Mouse (Mus musculus) cerebellum, postnatal 4 days (tissue): ENCODE measurements around the gene Glod4.
"Not testable (repeated sequence)": the region's sequence is repeated elsewhere in the genome, so short reads cannot be mapped to it uniquely, and the experiment has no call there.

Experiments used
- DNase-seq, 2 experiments: peaks; one replicate each; pipeline ENCODE4 v3.0.0; 2022; ENCODE audit warnings: low spot score in 2 of 2, mixed read lengths in 1 of 2

Glod4 gene

GRCm38 (mm10) chr11:76257386-76257785 lies 13.9 kb upstream of the Glod4 start:
- DNase-seq: no peak

- DNase-seq: no peak
These were observed 12.6 kb upstream of the Glod4 start for GRCm38 (mm10) chr11:76256129-76256528.

DNA sequence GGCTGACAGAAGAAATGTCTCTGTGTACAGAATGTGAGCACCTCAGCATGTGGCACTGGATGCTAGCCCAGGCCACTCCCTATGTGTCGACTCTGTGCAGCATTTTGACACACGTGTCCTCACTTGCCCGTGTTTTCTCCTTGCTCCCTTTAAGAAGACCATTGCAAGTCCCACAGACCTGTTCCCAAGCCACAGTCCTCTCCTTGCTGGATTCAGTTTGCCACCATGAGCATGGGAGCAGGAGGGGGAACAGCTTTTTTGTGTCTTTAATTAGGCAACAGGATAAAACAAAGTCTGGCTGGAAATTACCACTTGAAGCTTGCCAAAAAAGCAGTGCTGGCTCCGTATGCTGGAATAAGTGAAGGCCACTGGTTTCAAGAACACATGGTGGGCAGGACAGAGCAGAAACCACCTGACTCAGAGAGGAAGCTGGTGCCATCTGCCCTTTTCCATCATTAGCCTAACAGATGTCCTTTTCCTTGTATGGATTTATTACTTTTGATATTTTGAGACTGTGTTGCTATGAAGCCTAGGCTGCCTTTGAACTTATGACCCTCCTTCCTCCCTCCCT lies 12.0 kb upstream of the Glod4 start:
- peak in 1 of 2 experiments; percentile 34 for DNase-seq

- DNase-seq: no peak
These were observed 10.4 kb upstream of the Glod4 start for GRCm38 (mm10) chr11:76253918-76254264.

DNA sequence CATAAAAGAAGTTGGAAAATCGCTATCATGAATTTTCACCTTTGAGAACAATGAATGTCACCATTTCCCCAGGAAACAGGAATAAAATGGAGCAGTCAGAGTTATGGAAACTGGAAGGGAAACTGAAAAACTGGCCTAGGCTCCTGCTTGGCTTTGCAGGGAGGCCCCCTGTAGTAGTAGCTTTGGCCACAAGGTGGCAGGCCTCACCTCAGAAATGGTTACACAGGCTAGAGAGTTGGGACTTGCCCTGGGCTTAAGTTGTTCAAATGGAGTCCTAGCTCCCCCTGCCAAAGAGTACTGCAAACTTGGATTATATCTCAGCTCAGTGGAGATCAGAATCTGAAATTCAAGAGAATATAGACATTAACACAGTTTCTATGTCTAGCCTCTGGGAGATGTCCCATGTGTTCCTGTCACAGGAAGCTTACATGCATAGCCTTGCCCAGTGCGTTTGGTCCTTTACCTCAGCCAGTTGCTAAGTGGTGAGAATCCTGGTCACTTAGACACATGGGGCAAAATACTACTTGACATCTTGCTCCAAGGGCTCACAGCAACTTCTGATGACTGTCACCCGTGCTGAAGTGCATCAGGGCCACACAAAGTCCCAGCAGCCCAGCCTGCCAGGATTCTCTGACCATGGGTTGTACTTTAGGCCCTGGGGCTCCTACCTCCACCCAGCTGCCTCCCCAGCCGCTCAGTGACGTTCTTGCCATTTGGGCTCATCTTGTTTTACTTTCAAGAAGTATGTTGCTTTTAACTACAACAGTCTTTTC lies 9.8 kb upstream of the Glod4 start:
- peak; percentile 92 to 93 for DNase-seq

DNA sequence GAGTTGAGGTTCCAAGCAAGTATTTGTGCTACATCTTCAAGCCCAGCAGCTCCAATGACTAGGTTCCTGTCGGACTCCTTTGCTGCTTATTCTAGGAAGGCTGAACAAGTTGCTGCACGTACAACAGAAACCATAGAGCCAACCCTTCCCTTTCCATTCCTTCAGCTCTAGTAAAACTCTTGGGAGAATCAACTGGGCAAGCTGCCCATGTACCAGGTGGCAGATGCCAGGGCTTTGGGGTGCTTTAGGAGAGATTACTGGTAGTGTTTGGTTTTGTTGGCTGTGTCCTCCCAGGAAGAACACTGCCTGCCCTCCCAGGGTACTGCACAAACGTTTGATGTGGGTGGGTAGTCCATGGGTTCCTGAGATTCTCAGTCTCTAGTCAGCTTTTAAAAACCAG lies 8.5 kb upstream of the Glod4 start:
- DNase-seq: peak in 1 of 2 experiments; percentile 48

GRCm38 (mm10) chr11:76247239-76247638 lies 3.7 kb upstream of the Glod4 start:
- no peak for DNase-seq

DNA sequence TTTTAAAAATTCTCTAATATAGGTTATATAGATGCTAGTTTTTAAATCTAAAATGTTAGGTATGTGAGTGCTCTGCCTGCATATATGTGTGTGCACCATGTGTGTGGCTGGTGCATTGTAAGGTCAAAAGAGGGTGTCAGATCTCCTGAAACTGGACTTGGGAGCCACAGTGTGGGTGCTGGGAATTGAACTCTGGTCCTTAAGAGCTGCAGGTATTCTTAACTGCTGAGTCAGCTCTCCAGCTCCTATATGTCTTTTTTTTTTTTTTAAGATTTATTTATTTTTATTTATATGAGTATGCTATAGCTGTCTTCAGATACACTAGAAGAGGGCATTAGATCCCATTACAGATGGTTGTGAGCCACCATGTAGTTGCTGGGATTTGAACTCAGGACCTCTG lies 2.9 kb upstream of the Glod4 start:
- DNase-seq: no peak

GRCm38 (mm10) chr11:76243811-76244546 lies 454 bp upstream of the Glod4 start:
- DNase-seq: no peak

DNA sequence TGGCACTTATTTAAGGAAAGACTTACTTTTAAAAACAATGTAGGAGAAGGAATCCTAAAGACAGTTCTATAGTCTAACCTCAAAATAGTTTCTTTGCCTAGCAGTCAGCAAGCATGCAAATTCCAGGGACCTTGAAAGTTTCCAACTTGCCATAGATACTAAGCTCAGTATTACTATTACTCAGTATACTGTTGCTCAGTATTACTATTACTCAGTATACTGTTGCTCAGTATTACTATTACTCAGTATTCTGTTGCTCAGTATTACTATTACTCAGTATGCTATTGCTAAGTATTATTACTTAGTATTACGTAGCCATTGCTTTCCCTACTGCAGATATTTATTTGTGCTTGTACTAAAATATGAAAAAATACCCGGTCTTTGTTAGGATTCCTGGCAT lies 3.8 kb downstream of the Glod4 start:
- no peak for DNase-seq

DNA sequence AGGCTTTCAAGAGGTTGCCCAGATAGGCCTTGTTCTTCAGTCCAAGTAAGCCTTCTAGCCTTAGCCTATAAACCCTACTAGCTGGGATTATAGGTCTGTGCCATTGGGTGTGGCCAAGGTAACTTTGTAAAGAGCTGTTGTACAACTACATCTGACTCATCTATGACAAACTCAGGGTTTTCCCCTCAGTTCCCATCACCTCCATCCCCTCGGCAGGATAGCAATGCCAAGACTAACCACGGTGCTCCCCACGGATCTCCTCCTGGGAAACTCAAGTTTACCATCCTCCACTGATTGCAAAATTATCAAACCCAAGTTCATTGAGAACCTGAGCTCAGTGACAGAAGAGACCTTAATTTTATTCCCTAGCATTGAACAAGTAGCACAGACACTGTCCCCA lies 7.4 kb downstream of the Glod4 start:
- DNase-seq: no peak

DNA sequence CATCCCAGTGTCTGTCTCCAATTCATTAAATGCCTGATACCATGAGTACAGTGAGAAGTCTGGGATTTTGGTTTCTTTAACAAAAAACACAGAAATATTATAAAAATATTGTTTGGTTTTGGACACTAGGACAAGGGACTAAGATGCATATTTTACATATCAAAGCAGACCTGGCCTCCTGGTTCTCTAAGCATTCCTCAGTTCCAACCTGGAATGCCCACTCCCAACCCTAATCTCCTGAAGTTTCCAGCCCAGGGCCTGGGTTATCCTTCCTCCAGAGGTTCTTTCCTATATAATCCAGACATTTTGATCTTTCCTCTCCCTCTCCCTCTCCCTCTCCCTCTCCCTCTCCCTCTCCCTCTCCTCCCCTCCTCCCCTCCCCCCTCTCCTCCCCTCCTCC lies 18.5 kb downstream of the Glod4 start:
- DNase-seq: no peak

DNA sequence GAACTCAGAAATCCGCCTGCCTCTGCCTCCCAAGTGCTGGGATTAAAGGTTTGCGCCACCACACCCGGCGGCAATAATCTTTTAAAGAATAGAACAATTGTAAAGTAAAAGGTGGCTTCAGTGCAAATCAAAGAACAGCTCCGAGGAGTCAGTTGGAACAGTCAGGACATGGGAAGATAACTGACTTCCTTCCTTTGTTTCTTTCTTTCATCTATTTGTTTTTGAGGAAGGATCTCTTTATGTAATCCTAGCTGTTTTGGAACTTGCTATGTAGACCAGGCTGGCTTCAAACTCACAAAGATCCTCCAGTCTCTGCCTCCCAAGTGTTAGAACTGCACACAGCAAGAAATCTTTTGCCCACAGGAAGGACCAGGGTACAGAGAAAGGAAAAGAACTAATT lies 18.9 kb downstream of the Glod4 start:
- DNase-seq: no peak

DNA sequence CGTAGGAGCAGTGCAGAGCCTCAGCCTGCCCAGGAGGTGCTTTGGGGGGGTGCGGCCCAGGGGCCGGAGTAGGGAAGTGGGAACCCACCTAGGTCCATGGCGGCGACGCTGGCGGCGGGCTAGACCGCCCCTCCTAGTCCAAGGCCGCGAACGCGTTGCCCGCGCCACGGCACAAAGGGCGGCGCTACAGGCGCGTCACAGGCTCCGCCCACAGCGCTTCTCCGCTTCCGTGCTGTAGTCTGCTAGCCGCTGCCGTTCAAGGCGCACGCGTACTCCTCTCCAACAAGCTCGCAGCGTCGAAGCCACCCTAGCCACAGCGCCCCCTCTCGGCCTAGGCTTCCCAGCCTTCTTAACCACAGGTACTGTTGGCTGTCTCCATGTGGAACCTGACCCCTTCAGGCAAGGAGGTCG lies 26.1 kb downstream of the Glod4 start, which contains the start of the genes Dbil5 and Gemin4:
Dbil5 (plus strand) TSS at position 219 of the 411 bp plus-strand sequence.
Gemin4 (minus strand) TSS at position 275 of the 411 bp plus-strand sequence.
- peak; percentile 89 to 95 for DNase-seq

GRCm38 (mm10) chr11:76216681-76217389 lies 26.7 kb downstream of the Glod4 start:
- DNase-seq: no peak

- no peak for DNase-seq
These were observed 27.4 kb downstream of the Glod4 start for GRCm38 (mm10) chr11:76216049-76216540.

DNA sequence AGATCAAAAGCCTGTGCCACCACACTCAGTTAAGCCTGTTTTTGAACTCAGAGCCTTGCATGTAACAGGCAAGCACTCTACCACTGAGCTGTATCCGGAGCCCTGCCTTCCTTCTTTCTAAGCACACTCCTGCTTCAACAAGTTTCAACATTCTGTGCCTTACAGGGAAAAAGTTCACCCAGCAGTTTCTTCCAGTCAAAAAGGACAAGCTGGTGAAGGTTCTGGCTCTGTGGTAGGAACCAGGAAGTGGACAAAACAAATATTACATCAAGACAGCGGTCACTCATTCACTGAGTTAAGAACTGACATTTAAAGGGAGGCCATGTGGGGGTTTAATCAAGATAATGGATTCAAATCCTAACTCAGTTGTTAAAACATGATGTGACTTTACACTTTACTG lies 28.5 kb downstream of the Glod4 start:
- no peak for DNase-seq

DNA sequence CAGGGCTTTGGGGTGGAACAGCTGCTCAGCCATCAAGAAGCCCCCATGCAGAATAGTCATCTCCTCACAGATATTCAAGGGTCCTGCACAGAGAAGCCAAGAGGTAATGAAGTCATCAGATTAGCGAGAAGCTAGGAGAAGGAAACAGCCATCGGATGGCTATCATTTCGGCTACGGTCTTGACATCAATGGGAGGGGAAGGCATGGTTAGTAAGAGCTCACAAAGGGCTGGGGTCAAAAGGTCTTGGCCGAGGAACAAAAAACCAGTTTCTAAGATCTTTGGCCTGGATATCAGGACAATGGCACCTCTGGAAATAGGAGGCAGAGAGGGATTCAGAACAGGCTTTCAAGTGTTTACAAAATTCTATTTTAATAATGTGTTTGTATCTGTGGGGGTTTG lies 29.7 kb downstream of the Glod4 start:
- DNase-seq: no peak

DNA sequence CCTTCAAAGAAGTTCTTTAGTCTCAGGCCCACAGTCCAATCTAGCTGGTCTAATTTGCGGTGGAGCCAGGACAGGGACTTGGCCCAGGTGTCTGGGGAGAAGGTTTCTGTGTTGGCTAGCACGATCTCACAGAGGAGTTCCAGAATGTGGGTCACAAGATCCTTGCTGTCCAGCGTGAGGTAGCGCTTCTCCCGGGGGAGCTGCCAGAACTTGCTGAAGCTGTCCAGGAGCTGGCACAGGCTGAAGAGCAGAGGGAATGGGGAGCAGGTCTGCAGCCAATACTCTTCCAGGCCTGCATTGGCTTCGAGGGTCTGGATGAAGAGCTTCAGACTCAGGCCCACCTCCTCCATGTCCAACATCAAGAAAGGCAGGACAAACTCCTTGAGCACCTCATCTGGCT lies 31.9 kb downstream of the Glod4 start:
- DNase-seq: not testable (repeated sequence)

- no peak for DNase-seq
These were observed 33.1 kb downstream of the Glod4 start for GRCm38 (mm10) chr11:76210228-76210985.

GRCm38 (mm10) chr11:76206793-76207192 lies 36.7 kb downstream of the Glod4 start:
- no peak for DNase-seq
